Mouse (Mus musculus): ENCODE data around the gene Vps11.
"Not testable (repeated sequence)": the region's sequence is repeated elsewhere in the genome, so short reads cannot be mapped to it uniquely, and the experiment has no call there.

The Vps11 gene

GRCm38 (mm10) chr9:44335331-44336092 is 26.0 kb downstream of the Vps11 start:
- no peak for DNase-seq (ENCODE audit: low spot score)

- peak; percentile 88 for DNase-seq (ENCODE audit: low spot score)
Measured at GRCm38 (mm10) chr9:44334396-44335330, 26.8 kb downstream of the Vps11 start, which contains the start of gene H2afx. H2afx (plus strand) TSS chr9:44334694.

- DNase-seq (ENCODE audit: low spot score): no peak
Measured at GRCm38 (mm10) chr9:44332918-44333638, 28.4 kb downstream of the Vps11 start.

- no peak for DNase-seq (ENCODE audit: low spot score)
Measured at GRCm38 (mm10) chr9:44330736-44331135, 30.7 kb downstream of the Vps11 start.

- no peak for DNase-seq (ENCODE audit: low spot score)
Measured at GRCm38 (mm10) chr9:44327926-44328325, 33.5 kb downstream of the Vps11 start.

GRCm38 (mm10) chr9:44327064-44327711 is 34.3 kb downstream of the Vps11 start:
- no peak for DNase-seq (ENCODE audit: low spot score)

GRCm38 (mm10) chr9:44326371-44327063 is 35.0 kb downstream of the Vps11 start:
- no peak for DNase-seq (ENCODE audit: low spot score)

GRCm38 (mm10) chr9:44325768-44326370 is 35.6 kb downstream of the Vps11 start, which contains the start of gene Dpagt1:
Dpagt1 (plus strand) TSS chr9:44326019.
- DNase-seq (ENCODE audit: low spot score): no peak

- not testable (repeated sequence) for DNase-seq (ENCODE audit: low spot score)
Measured at GRCm38 (mm10) chr9:44325032-44325767, 36.3 kb downstream of the Vps11 start.

GRCm38 (mm10) chr9:44324147-44324546 is 37.3 kb downstream of the Vps11 start:
- DNase-seq (ENCODE audit: low spot score): no peak

- not testable (repeated sequence) for DNase-seq (ENCODE audit: low spot score)
Measured at GRCm38 (mm10) chr9:44323656-44324055, 37.8 kb downstream of the Vps11 start.

- no peak for DNase-seq (ENCODE audit: low spot score)
Measured at GRCm38 (mm10) chr9:44320799-44321133, 40.7 kb downstream of the Vps11 start.

GRCm38 (mm10) chr9:44319887-44320798 is 41.3 kb downstream of the Vps11 start, which contains the start of gene C2cd2l:
C2cd2l (minus strand) TSS chr9:44320285.
- DNase-seq (ENCODE audit: low spot score): peak; percentile 62

GRCm38 (mm10) chr9:44319105-44319886 is 42.2 kb downstream of the Vps11 start:
- no peak for DNase-seq (ENCODE audit: low spot score)

GRCm38 (mm10) chr9:44318826-44319095 is 42.7 kb downstream of the Vps11 start:
- no peak for DNase-seq (ENCODE audit: low spot score)

- DNase-seq (ENCODE audit: low spot score): no peak
Measured at GRCm38 (mm10) chr9:44318076-44318825, 43.2 kb downstream of the Vps11 start.

GRCm38 (mm10) chr9:44317452-44317851 is 44.0 kb downstream of the Vps11 start:
- DNase-seq (ENCODE audit: low spot score): no peak

Data from urinary bladder, postnatal 10 days (tissue).